Mouse (Mus musculus) kidney, postnatal 25 days (tissue): ENCODE measurements around the gene Dzip1.

Experiments used
- DNase-seq, 2 experiments: peaks; one replicate each; pipeline ENCODE4 v3.0.0; 2021; ENCODE audit warnings: mixed read lengths in 2 of 2

Gene Dzip1

DNA sequence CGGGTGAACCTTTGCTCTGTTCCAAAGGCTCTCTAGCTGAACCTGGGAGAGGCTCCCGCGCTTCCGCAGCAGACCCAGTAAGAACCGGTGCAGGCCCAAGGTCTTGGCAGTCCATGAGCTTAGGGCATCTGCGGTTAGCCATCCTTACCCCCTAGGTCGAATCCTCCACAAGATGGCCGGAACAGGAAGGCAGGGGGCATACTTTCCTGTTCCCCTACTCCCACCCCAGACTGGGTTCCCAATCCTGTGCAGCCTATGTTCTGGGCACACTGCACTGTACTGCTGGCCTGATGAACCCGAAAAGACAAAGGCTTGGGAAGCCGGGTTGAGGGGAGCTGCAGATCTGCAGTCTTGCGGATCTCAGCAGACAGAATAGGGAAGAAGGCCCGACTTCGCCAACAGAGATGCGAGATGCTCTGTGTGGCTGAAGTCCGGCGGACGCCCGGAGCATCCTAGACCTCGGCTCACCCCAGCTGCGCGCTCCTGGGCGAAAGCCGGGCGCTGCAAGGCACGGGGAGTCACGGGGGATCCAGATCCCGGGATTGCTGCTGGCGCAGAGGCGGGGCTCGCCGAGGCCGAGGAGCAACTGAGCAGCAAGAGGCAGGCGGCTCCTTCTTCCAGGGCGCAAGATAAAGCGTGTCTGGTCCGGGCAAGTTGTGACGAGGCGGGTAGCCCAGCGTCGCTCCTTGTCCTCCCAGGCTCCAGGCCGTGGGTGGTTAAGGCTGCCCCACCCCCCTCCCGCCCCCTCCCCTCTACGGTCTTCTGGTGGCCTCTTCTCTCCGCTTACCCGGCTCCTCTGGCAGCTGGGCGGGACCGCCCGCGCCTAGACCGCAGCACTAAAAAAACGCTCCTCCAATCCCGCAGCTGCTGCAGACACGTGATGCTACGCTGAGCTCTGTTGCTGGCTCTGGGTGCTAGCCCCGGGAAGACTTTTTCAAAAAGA is at the start of gene Dzip1:
Gene Dzip1 (minus strand): TSS at position 788 of the 943 bp plus-strand sequence.
- DNase-seq = peak; percentile 58 to 86

DNA sequence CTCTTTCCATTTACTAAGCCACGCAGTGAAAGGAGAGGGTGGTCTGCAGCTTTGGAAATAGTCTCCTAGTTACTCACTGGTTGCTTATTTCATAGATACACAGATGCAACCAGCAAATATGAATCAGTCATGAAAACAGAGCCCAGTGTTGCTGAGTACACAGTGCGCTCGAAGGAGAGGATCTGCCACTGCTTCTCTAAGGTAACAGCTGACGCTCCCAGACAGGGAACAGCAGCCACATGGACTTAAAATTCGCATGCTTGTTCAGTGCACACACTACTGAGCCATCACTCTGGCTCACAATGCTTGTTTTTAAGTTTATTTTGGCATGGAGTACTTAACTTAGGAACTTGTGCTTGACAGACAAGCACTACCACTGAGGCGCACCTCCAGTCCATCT is 47.0 kb upstream of the Dzip1 start:
- no peak for DNase-seq

DNA sequence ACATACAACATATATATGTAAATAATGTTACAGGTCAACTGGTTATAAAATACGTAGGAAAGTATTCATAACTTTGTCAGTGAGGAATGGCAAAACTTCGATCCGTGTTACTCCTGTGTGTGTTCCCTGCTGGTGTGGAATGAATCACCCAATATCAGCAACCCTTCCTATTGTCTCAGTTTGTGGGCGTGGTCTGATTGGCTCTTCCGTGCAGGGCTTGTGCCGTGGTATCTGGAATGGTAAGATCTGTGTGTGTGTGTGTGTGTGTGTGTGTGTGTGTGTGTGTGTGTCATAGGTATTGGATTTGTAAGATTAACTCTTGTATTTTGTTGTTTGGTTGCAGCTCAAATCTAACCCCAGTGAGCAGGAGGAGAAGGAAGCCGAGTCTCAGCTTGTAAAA is 42.4 kb upstream of the Dzip1 start:
- DNase-seq = no peak

DNA sequence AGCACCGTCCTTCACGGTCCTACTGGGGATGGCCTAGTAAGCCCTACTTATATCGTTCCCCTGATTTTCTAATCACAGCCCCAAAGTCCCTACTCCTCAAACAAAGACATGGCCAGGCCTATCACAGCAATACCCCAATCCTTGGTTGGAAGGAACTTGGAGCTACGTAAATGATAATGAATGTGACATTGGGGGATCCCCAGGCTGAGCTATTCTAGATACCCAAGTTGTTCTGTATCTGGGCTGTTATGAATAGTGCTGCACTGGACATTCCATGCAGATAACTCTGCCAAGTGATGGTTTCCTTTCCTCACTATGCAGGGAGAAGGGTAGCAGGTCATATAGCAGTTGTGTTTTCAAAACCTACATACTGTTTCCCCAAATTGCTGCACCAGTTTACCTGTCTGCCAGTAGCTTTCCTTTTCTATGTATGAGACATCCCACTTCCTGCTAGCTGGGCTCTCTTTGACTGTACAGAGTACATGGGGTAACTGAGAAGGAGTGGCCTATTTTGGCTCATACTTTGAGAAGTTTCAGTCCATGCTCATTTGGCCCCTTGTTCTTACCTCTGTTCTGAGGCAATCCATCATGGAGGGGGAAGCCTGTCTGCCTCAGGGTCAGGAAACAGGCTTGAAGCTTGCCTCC is 40.2 kb upstream of the Dzip1 start:
- DNase-seq = no peak

DNA sequence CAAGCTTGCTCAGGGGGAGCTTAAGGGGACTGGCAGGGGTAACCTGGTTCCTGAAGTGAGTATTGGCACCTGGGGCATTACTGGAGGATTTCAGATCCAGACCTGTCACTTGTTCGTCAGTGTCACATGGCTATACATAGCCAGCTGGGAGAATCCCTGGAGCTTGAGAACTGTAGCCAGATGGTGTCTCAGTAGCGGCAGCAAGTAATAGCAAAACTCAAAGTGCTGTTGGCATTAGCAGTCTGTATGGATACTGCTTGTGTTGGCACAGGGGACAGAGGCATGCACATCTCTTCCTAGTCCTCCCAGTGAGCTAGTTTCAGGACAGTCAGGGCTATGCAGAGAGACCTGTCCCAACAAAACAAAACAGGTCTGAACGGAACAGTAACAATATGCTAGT is 32.8 kb upstream of the Dzip1 start:
- no peak for DNase-seq

DNA sequence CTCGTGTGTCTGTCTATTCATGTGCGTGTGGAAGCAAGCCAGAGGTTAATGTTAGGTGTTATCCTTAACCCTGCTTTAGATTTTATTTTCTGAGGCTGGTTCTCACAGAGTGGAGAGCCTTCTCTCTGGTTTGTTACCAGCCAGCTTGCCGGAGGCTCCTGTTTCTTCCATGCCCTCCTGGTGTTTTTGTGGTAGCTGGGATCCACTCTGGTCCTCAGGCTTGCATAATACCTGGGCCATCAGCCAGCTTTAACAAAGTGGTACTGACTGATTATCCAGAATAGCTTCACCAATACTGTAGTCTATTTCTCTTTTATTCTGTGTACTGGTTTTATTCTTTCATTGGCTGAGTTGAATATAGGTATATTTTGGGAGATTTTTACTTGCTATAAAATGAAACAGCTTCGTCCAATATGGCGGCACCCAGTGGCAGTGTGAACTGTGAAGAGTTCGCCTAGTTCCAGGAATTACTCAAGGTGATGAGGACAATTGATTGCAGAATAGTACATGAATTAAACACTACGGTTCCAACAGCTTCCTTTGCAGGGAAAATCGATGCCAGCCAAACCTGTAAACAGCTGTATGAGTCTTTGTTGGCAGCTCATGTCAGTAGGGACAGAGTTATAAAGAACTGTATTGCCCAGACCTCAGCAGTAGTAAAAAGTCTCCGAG is 26.8 kb upstream of the Dzip1 start:
- DNase-seq = no peak

DNA sequence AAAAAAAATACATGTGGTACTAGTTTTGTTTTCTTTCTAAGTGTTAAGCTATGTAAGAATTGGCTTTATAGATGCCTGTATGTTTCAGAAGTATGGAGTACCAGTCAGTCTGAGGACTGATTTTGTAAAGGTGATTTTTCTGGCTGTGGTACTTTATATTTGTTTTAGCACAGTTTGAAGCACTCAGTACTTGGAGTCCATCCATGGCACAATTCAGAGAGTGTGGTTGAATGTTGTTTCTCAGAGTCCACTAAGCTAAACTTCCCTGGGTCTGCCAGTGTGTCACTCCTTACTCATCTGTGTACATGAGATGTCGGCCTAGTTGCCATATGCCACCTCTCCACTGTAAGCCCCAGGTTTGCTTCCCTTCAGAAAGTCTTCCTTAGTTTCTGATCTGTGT is 23.6 kb upstream of the Dzip1 start:
- no peak for DNase-seq

DNA sequence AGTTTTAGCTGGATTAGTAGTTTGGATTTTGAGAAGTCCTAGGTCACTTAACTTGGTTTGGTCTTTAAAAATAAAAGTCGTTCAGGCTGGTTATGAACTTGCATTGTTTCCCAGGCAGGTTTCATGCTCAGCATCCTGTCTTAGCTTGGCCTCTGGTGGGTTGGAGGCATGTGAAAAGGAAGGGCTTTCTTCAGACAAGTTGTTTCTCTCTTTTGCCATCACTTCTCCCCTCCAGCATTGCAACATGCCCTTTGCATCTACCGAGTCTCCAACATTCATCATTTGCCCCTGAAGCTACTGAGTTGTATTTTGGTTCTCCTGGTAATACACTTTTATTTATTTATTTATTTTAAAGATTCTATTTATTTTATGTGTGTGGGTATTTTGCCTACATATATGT is 19.4 kb upstream of the Dzip1 start:
- DNase-seq = no peak

DNA sequence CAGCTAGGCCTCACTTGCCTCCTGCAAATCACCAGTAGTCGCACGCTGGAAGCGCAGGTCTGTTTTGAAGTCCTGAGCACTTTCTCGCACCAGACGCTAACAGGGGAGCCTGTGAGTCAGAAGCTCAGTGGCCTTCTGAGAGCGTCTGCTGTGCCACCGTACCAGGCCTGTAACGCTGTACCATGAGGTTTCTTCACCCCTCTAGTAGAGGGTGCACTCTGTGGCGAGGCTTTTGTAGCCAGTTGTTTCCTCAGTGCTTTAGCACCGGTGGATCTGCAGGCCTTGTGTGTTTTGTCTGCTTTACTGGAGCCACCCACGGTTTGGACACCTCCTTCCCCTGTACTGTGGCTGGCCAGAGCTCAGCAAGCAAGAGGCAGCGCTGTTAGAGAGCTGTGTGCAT is 16.8 kb upstream of the Dzip1 start:
- DNase-seq = no peak

DNA sequence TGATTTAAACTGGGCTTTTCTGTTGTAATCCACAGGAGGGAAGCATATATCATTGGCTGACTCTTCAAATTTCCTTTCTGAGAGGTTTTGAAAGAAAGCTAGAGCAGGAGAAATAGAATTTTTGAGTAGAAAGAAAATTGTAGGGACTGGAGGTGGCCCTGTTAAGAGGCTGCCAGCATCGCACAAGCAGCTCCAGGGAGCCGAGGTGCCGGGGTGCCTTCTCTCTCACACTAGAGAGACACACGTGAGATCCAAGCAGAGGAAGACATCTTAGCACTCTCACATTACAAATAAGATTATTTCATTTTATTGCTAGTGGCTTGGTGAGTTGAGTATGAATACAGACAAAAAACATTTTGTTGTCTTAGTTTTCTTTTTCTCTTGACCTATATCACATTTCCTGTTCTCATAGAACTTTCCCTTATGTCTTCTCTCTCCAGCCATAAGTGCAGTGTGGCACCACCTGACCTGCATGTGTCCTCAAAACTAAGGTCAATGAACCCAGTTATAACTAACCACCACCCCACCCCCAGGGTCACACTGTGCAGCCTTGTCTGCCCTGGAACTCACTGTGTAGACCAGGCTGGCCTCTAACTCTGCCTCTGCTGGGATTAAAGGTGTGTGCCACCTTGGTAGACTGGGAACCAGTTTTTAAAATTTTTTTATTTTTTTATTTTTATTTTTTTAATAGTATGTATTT is 15.7 kb upstream of the Dzip1 start:
- peak; percentile 23 to 52 for DNase-seq

DNA sequence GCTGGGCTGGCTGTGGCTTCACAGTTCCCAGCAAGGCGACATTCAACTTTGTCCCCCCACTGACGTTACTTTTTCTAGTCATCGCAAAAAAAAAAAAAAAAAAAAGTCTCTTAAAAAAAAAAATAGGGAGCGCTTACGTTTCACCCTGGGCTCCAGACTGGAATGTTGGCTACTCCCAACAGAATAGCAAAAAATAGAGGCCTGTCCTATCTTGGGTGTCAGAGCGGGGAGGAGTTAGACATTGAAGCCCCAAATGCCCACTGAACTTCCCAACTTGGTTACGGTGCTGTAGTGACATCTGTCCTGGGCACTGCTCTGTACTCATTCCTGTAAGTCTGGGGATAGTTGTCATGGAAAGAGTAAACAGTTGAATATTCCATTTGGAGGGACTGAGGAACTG is 13.3 kb upstream of the Dzip1 start:
- no peak for DNase-seq

DNA sequence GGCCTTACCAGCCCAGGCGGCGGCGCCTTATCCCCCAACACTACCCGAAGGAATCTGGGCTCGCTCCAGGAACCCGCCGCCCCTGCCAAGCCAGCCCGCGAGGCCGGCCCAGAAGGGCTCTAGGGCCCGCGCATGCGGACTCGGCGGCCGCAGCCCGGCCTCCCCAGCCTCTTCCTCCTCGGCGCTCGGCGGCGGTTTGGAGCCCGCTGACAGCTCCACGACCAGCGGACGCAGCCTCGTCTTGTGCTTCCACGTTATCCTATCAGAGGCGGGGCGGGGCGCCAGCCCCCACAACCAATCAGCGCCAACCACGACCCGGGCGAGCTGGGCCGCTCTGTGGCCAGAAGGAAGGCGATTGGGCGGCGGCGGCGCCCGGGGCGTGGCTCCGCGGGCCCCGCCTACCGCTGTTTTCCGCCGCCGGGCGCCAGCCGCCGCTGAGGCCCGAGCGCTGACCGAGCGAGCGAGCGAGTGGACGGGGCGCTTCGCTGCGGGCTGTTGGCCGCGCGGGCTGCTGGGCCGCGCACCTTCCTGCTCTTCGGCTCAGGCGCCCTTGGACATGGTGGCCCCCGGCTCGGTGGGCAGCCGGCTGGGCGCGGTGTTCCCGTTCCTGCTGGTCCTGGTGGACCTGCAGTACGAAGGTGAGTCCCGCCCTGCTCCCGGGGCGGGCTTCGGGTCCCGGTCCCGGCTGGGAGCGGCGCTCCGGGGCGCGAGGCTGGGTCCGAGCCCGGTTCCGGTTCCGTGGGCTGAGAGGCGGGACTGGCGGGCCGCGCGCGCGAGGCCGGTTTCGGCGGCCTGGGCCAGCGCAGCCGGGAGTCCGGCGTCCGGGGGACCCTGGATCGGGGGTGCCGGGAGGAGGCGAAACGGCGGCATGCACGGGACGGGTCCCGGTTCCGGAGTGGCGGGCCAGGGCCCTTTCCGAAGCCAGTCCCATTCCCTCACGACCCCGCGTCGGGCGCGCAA is 12.6 kb upstream of the Dzip1 start, which contains the start of gene Dnajc3:
Gene Dnajc3 (plus strand): TSS at position 444 of the 960 bp plus-strand sequence.
- DNase-seq = peak; percentile 99 to 100

DNA sequence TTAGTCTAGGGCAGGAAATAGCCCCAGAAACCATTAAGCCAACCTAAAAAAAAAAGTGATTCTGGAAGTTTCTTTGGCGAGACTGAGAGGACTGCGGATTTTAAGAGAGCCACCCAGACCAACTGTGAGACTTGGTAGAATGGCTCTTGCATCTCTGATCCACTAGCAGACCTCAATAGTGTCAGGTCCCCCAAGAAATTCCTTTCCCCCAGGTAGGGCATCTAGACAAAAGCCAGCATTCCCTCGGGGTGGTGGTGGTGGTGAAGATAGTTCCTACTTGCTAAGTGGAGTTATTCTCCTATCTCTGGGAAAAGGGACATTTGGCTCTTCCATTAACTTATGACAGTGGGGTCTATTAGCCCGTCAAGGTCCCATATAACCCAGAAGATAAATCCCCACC is 11.7 kb upstream of the Dzip1 start:
- DNase-seq = no peak

DNA sequence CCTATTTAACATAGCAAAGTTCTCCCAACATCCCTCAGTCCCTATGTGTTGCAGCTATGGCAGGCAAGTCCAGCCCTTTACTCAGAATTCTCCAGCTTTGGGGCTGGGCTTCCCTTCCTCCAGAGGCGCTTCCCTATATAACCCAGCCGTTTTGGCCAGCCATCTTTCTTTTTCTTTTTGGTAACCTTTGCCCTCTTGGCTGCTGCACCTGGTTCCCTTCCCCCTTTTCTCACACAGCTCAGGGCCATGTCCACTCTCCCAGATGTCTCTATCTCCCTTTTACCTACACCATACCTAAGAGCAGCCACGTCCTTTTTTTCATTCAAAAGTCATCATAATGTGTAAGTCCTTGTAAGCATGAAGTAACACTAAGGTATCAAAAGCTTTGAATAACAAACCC is 11.0 kb upstream of the Dzip1 start:
- no peak for DNase-seq

DNA sequence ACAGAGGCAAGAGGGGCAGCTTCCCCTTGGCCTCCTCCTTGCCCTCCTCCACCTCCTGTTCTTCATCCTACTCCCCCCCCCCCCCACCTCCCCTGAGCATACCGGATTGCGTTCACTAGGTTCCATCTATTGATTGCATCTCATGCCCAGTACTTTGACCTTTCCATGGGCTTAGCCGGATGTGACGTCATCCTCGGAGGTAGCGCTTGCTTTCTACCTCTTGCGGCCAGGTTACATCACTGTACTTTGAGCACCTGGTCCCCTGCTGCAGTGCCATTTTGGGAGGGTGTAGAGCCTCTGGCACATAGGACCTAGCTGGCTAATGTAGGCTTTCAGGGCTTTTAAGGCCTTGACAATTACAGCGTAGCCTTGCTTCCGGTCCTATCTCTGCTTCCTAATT is 9.4 kb upstream of the Dzip1 start:
- no peak for DNase-seq

DNA sequence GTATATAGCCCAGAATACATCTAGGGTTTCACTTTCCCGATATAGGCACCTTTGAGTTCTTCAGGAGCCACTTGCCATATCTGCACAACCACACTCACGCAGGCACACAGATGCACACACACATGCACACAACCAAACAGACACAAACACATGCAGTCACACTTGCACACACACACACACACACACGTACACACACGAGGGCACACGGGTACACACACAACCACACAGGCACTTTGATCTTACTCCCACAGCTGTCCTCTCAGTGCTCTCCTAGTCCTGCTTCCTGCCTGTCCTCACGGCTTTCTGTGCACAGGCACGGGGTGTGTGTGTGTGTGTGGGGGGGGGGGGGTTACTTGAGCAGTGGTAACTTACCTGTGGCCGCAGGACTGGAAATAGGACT is 7.7 kb upstream of the Dzip1 start:
- DNase-seq = no peak

DNA sequence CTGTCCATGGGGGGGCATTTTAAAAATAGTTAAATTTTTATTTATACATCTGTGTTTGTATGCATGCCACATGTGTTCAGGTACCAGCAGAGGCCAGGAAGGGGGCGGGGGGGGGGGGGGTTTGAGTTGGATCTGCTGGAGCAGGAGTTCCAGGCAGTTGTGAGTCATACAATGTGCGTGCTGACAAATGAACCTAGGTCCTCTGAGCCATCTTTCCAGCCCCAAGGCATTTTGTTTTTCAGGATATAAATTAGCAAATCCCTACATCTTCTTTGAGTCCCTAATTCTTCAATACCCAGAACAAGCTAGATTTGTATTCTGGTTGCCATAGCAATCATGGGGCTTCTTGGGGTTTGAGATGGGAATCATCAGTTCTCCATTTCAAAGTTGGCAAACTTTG is 5.9 kb upstream of the Dzip1 start:
- DNase-seq = no peak

DNA sequence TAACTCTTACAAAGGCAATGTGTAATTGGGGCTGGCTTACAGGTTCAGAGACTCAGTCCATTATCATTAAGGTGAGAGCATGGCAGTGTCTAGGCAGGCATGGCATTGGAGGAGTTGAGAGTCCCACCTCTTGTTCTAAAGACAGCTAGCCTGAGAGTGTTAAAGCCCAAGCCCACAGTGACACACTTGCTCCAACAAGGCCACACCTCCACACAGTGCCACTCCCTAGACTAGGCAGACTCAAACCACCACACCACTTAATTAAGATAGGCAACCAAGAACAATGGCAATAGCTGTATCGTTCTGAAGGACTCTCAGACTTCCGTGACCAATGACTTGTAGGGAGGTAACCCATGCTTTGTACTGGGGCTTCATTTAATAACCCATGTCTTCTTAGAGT is 5.5 kb upstream of the Dzip1 start:
- DNase-seq = no peak

DNA sequence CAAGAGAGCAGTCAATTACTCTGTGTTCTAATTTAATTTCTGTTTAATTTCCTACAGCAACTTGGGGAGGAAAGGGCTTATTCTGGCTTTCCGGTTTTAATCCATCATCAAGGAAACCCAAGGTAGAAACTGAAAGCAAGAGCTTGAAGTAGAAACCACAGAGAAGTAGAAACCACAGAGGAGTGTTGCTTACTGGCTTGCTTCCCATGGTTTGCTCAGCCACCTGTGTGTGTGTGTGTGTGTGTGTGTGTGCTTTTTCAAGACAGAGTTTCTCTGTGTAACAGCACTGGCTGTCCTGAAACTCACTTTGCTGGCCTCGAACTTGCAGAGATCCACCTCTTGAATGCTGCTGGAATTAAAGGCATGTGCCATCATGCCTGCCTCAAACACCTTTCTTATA is 4.5 kb upstream of the Dzip1 start:
- no peak for DNase-seq

DNA sequence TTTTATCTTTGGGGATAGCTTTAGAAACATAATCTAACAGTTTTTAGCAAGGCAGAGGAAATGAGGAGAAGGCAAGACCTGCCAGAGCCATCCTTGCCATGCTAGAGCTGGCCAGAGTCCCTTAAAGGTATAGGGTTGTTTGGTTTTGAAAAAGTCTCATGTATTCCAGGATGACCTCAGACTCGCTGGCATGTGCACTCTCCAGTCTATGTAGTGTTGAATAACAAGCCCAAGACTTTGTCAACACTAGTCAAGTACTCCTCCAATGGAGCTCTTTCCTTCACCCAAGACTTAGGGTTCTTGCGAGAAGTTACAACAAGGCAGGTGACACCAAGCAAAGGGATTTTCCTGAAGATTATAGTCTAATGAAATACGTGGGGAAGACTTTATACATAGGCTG is 3.3 kb upstream of the Dzip1 start:
- DNase-seq = no peak

DNA sequence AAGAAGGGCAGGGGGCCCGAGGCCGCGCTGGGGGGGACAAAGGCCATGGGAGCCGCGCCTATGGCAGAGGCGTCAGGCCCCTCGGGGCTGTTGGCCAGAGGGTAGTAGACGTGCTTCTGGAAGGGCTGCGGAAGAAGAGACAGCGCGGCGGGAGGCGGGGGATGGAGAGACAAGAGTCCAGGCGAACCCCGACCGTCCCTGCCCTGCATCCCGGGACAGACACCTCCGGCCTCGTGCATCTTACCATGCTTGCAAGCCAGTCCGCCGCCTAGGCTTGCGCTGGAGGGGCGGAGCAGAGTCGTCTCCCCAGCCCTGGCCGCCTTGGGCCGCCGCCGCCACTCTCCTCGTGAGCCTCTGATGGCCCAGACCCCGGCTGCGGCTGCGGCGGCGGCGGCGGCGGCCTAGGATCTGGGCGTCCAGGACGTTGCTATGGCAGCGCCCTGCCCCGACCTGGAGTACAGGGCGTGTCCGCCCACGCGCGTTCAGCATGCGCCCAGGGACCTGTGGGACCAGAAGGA is 2.5 kb downstream of the Dzip1 start:
- peak; percentile 13 to 54 for DNase-seq

DNA sequence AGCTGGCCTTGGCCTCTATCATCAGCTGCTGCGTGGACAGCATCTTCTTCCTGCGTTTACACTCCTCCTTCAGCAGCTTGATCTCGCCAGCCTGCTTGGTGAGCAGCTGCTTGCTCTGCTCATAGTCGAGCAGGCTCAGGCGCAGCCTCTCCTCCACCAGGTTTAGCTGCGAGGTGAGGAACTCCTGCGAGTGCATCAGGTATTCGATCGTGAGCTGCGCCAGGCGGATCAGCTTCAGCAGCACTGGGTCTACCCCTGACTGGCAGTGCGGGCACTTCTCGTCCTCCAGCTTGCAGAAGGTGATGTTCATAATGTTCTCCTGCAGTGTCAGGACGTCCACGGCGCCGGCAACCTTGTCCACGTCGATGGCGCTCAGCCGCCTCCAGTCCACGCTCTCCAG is 3.0 kb downstream of the Dzip1 start:
- DNase-seq = no peak
